Mouse (Mus musculus) kidney, postnatal 0 days (tissue): ENCODE data around the gene Dapk1. TPM values are rescaled to one million over a fixed set of nuclear protein-coding genes. Genes with fewer than 3 reads are reported as not detected.

ENCODE experiments used
- ATAC-seq: fragments of 200-750 bp; cut with Nextera tagmentation; replicated peaks from 2 replicates; pipeline ENCODE4 v1.8.0; 2017; ENCODE audit warnings: low read depth, moderate number of reproducible peaks, moderate TSS enrichment, moderate library complexity; ENCODE audit not compliant: low FRiP score
- DNase-seq: peaks from one replicate; pipeline ENCODE4 v3.0.0-alpha.2; 2016; ENCODE audit warnings: low spot score
- H3K27ac ChIP-seq: fragments of 300-500 bp; sonication (generic); 2 replicates; pipeline ENCODE4 v1.5.1; 2014; ENCODE audit warnings: mild to moderate bottlenecking
- H3K27me3 ChIP-seq: fragments of 300-500 bp; sonication (generic); 2 replicates; pipeline ENCODE4 v1.6.1; 2014; ENCODE audit warnings: low read length, mixed read lengths; ENCODE audit not compliant: insufficient read depth
- H3K36me3 ChIP-seq: fragments of 300-500 bp; sonication (generic); 2 replicates; pipeline ENCODE4 v1.6.1; 2014; ENCODE audit warnings: low read length, mixed read lengths; ENCODE audit not compliant: insufficient read depth
- H3K4me1 ChIP-seq: fragments of 300-500 bp; sonication (generic); replicated peaks from 2 replicates; pipeline ENCODE4 v1.6.1; 2014; ENCODE audit warnings: antibody characterized with exemption, low read length, mixed read lengths; ENCODE audit not compliant: insufficient read depth
- H3K4me2 ChIP-seq: fragments of 300-500 bp; sonication (generic); 2 replicates; pipeline ENCODE4 v1.6.1; 2014; ENCODE audit warnings: mild to moderate bottlenecking, low read length, moderate library complexity, mixed read lengths
- H3K4me3 ChIP-seq: fragments of 300-500 bp; sonication (generic); replicated peaks from 2 replicates; pipeline ENCODE4 v1.5.1; 2014; ENCODE audit warnings: low read depth, low read length
- H3K9ac ChIP-seq: fragments of 300-500 bp; sonication (generic); 2 replicates; pipeline ENCODE4 v1.6.1; 2014; ENCODE audit warnings: low read depth, low read length
- H3K9me3 ChIP-seq: fragments of 300-500 bp; sonication (generic); replicated peaks from 2 replicates; pipeline ENCODE4 v1.6.1; 2016; ENCODE audit warnings: low read length, inconsistent platforms, mixed read lengths
- CTCF ChIP-seq: IDR thresholded peaks from 2 replicates; pipeline ENCODE4 v1.5.1; 2016; ENCODE audit warnings: antibody characterized with exemption, low read depth, mild to moderate bottlenecking, moderate library complexity
- WGBS: fragments of 180-500 bp; shearing (Covaris S2); extraction: QIAGEN DNeasy Blood & Tissue Kit; methylation state at CpG from one replicate; pipeline ENCODE4 v1.1.7; 2014; 5-methylcytosine and 5-hydroxymethylcytosine counted together
- polyA plus RNA-seq: library from polyadenylated mRNA; unstranded; fragments of >200 nt; fragmentation: Nextera tagmentation; extraction: Ambion mirVana; gene quantifications from 2 replicates; pipeline ENCODE4 v1.2.1, GENCODE M21; 2015

Gene Dapk1
- polyA plus RNA-seq, 1 experiment from 2014 or later = 21.4 TPM

DNA sequence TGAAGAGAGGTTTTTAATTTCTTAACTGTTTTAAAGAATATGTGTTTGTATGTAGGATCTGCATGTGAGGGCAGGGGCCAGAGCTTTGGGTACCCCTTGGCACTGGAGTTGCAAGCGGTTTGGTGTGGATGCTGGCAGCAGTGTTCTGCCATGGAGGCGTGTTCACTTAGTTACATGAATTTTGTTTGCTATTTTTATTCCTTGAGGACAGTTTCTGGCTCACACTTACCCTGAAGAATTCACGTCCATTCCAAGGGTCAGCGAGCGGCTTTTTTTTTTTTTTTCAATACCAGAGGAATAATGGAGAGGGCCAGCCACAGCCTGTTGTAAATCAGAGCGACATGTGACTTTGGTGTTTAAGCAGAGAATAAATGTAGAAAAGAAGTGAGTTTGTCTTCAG is 33.9 kb downstream of the Dapk1 start:
- Histone ChIP-seq H3K4me1 (peaks cover 6% of the 10 kb centered on the region), H3K4me2 (no peak overlapping the region), H3K27me3 (no peaks in the 10 kb centered on the region), H3K9ac (no peak overlapping the region), H3K36me3 (no peaks in the 10 kb centered on the region), H3K4me3 (no peak overlapping the region), H3K9me3 (no peaks in the 10 kb centered on the region), H3K27ac (no peak overlapping the region)
- ATAC-seq = no peak
- TF ChIP-seq CTCF = no peak
- DNase-seq = peak; percentile 66
- WGBS = 58% methylated on average over 6 of the region's 6 CpGs

DNA sequence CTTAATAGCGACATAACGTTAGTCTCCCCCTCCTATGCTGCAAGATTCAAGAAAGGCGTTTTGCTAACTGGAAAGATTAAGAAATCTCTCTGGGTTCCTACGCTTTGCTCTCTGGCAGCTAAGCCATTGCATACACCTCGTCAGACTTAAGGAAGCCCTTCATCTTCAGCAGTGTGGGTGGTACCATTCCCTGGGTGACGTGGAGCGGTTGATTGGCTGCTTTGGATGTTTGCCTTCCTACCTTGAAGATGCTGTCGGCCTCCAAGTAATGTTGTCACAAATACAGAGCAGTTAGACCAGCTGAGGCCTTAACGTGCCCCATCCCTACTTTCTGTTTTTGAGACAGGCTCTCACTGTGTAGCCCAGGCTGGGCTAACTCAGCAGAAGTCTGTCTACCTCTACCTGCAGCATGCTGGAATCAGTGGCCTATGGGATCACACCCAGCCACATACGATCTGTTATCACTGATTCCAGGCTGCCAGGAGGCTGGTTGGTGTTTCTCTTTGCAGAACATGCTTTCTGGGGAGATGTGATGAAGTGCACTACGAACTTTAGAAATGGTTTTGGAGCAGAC is 37.8 kb downstream of the Dapk1 start:
- no peak for TF ChIP-seq CTCF

DNA sequence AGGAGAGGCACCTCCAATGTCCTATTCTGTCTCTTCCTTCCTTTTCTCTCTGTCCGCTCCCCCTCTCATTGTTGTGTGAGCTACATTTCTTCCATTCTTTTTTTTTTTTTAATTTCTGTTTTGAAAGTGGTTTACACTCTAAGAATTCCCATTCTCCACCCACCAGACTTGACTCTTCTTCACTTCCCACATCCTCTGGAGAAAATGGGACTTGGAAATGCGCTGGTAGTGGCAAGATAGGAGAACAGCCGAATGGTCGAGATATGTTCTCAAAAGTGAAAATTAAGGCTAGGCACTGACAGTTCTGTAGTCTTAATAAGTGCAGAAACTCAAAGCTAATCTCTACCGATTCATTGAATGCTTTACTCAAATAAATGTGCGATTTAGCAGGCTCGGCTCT is 38.7 kb downstream of the Dapk1 start:
- H3K4me2 ChIP-seq = no peak overlapping the region
- DNase-seq (no peak), ATAC-seq (no peak)
- TF ChIP-seq CTCF = no peak
- WGBS = 91% methylated on average over 7 of the region's 7 CpGs
- H3K4me3 ChIP-seq = no peak overlapping the region
- no peaks in the 10 kb centered on the region for H3K9me3 ChIP-seq
- no peaks in the 10 kb centered on the region for H3K36me3 ChIP-seq
- H3K4me1 ChIP-seq = peaks cover 6% of the 10 kb centered on the region
- no peaks in the 10 kb centered on the region for H3K27me3 ChIP-seq
- no peak overlapping the region for H3K9ac ChIP-seq
- H3K27ac ChIP-seq = no peak overlapping the region

More for the DNA sequence above, 37.8 kb downstream of the Dapk1 start:
- DNase-seq (no peak), ATAC-seq (no peak)
- no peak overlapping the region for H3K4me2 ChIP-seq
- H3K9ac ChIP-seq = no peak overlapping the region
- H3K27me3 ChIP-seq = no peaks in the 10 kb centered on the region
- H3K36me3 ChIP-seq = no peaks in the 10 kb centered on the region
- no peaks in the 10 kb centered on the region for H3K9me3 ChIP-seq
- H3K4me1 ChIP-seq = peaks cover 6% of the 10 kb centered on the region
- 80% methylated on average over 11 of the region's 11 CpGs for WGBS
- no peak overlapping the region for H3K27ac ChIP-seq
- H3K4me3 ChIP-seq = no peak overlapping the region

DNA sequence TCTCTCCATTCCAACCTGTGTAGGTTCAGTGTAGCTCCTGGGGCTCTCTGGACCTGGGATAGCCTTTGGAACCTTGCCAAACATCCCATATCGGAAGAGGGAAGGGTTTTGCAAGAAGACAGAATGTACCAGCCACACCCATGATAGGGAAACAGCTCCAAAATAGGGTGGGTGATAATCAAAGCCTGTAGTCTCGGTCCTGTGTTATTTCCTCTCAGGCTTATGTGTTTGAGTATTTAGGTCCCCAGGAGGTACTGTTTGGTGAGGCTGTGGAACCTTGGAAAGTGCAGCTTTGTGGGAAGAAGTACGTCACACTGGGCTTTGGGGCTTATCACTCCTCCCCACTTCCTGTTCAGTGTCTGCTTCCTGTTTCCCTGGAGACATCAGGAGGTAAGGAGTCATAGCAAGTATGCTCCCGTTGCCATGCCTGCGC is 42.7 kb downstream of the Dapk1 start:
- no peak for DNase-seq
- WGBS = 68% methylated on average over 5 of the region's 5 CpGs
- ATAC-seq = no peak

DNA sequence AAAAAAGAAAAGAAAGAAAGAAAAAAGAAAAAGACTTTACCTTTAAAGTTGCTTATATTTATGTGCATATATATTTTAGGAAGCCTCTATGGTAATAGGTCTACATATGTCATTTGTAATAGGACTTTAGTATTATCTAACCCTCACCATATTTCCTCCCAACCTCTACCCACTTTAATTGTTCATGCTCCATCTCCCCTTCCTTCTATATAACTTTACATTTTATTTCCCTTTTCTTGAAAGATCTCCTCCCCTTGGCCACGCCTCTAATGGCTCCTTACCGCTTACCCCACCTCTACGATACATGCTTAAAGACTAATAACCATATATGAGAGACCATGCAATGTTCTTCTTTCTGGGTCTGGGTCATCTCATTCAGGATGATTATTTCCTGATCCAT is 45.0 kb downstream of the Dapk1 start:
- Histone ChIP-seq H3K4me1 (no peaks in the 10 kb centered on the region), H3K9ac (no peak overlapping the region), H3K4me2 (no peak overlapping the region), H3K9me3 (no peaks in the 10 kb centered on the region), H3K4me3 (no peak overlapping the region), H3K27me3 (no peaks in the 10 kb centered on the region), H3K36me3 (no peaks in the 10 kb centered on the region), H3K27ac (no peak overlapping the region)
- TF ChIP-seq CTCF = no peak
- ATAC-seq (no peak), DNase-seq (no peak)
- 95% methylated on average over 3 of the region's 3 CpGs for WGBS

More for the DNA sequence above, 42.7 kb downstream of the Dapk1 start:
- Histone ChIP-seq H3K4me1 (no peaks in the 10 kb centered on the region), H3K36me3 (no peaks in the 10 kb centered on the region), H3K27me3 (no peaks in the 10 kb centered on the region), H3K9me3 (no peaks in the 10 kb centered on the region), H3K9ac (no peak overlapping the region), H3K4me2 (no peak overlapping the region), H3K4me3 (no peak overlapping the region), H3K27ac (no peak overlapping the region)
- no peak for TF ChIP-seq CTCF

DNA sequence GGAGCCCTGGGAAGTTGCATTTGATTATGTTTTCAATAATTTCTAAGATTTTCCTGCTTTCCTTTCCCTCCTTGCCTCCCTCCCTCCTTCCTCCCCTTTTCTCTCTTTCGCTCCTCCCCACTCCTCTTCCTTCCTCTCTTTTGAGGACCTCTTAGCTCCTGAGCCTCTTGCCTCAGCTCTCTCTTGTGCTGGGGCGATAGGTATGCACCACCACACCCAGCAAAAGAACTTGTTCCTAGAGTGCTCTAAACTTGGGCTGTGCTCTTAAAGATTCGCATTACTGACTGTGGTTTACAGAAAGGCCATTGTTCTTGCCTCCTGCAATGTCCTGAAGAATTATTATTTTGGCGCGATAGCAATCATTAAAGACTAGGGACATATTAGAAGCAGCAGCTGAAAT is 46.6 kb downstream of the Dapk1 start:
- no peak overlapping the region for H3K27ac ChIP-seq
- TF ChIP-seq CTCF = no peak
- no peaks in the 10 kb centered on the region for H3K9me3 ChIP-seq
- H3K4me3 ChIP-seq = no peak overlapping the region
- ATAC-seq = no peak
- DNase-seq = no peak
- no peak overlapping the region for H3K4me2 ChIP-seq
- no peaks in the 10 kb centered on the region for H3K27me3 ChIP-seq
- H3K4me1 ChIP-seq = no peaks in the 10 kb centered on the region
- WGBS = 90% methylated on average over 5 of the region's 5 CpGs
- no peak overlapping the region for H3K9ac ChIP-seq
- no peaks in the 10 kb centered on the region for H3K36me3 ChIP-seq

DNA sequence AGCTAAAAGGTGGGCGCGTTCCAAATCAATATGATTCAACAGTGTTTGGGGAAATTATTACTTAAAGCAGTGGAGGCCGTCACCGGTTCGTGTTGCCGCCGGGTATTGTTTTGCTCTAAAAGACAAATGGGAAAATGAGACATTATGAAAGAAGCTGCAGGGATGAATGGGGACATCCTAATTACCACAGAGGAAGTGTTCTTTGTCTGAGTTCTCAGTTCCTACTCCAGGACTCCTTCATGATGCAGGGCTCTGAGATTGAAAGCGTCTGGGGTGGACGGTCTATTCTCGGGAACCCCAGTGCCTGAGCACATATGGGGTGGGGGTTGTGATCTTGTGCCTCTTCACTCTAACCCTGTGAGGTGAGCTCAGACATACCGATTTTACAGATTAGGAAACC is 48.3 kb downstream of the Dapk1 start:
- DNase-seq = no peak
- no peaks in the 10 kb centered on the region for H3K4me1 ChIP-seq
- no peak for TF ChIP-seq CTCF
- no peak for ATAC-seq
- no peaks in the 10 kb centered on the region for H3K27me3 ChIP-seq
- H3K4me3 ChIP-seq = no peak overlapping the region
- 92% methylated on average over 11 of the region's 11 CpGs for WGBS
- no peak overlapping the region for H3K27ac ChIP-seq
- H3K36me3 ChIP-seq = no peaks in the 10 kb centered on the region
- no peak overlapping the region for H3K9ac ChIP-seq
- H3K9me3 ChIP-seq = no peaks in the 10 kb centered on the region
- H3K4me2 ChIP-seq = no peak overlapping the region
